Comparison of ENCODE assay signal across 13 mouse cellular contexts in genomic region chr6:137795494-137795893, GRCm38 (mm10).
"Had no signal": no experiment of that assay in that cellular context is flagged by ENCODE, and none has a peak within 500 bp of the region (broad histone marks: within the 10 kb centered on the region; RNA-seq: fewer than 3 reads in every experiment).

No protein-coding gene starts in this region.

- H3K9me3 ChIP-seq: liver, embryonic 15.5 days had no signal

- H3K4me2 ChIP-seq: liver, embryonic 11.5 days; liver, embryonic 15.5 days; lung, embryonic 14.5 days; neural tube, embryonic 12.5 days had no signal

- H3K9ac ChIP-seq: liver, embryonic 15.5 days; lung, embryonic 14.5 days; neural tube, embryonic 12.5 days had no signal

- H3K27me3 ChIP-seq: liver, embryonic 15.5 days; neural tube, embryonic 12.5 days had no signal

- H3K4me3 ChIP-seq: layer of hippocampus, adult 2 months; liver, embryonic 15.5 days; midbrain, embryonic 10.5 days; myocyte; neural tube, embryonic 12.5 days had no signal

- H3K4me1 ChIP-seq: liver, embryonic 15.5 days; midbrain, embryonic 10.5 days; neural tube, embryonic 12.5 days had no signal

- H3K27ac ChIP-seq: kidney, postnatal 0 days; layer of hippocampus, adult 2 months; liver, embryonic 15.5 days; midbrain, embryonic 10.5 days; neural tube, embryonic 12.5 days; stomach, postnatal 0 days had no signal

- DNase-seq: kidney, adult 9 months; kidney, postnatal 36 days; lung, embryonic 14.5 days; midbrain, embryonic 14.5 days; thymus, postnatal 25 days had no signal
